Mouse (Mus musculus): ENCODE data around the gene Cabp2. TPM values are rescaled to one million over a fixed set of nuclear protein-coding genes. Genes with fewer than 3 reads are reported as not detected.

Cabp2 gene
- polyA plus RNA-seq, 1 experiment from 2014 or later, result 0.43 TPM

DNA sequence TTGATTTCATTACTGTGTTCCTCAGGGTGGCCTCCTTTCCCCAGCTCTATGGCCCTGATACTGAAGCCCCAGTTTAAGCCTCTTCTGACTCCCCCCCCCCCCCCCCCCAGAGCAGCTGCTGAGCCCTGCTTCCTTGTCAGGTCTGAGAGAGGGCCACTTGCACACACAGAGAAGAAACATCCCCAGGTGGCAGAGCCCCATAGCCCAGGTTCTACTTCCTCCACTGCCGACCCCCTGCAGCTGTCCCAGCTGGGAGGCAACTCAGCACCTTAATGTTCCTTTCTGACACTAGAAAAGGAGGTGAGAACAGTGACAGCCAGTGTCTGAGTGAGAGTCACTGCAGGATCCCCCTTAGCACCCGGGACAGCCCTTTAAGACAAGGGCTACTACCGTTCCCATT lies 22.4 kb downstream of the Cabp2 start:
- Histone ChIP-seq H3K27me3 (peaks cover 48% of the 10 kb centered on the region), H3K9me3 (replicated peaks) (no peaks in the 10 kb centered on the region), H3K27ac (no peak overlapping the region), H3K36me3 (no peaks in the 10 kb centered on the region), H3K4me3 (replicated peaks) (no peak overlapping the region), H3K4me1 (replicated peaks) (peaks cover 27% of the 10 kb centered on the region), H3K9ac (no peak overlapping the region), H3K4me2 (no peak overlapping the region)
- DNase-seq, result no peak
- WGBS (ENCODE audit: insufficient replicate concordance), result 50% methylated on average over 3 of the region's 3 CpGs
- ATAC-seq (ENCODE audit: low read depth), result no peak

- Histone ChIP-seq H3K4me1 (replicated peaks) (peaks cover 18% of the 10 kb centered on the region), H3K27me3 (peaks cover 48% of the 10 kb centered on the region), H3K9ac (no peak overlapping the region), H3K4me2 (no peak overlapping the region), H3K9me3 (replicated peaks) (no peaks in the 10 kb centered on the region), H3K4me3 (replicated peaks) (no peak overlapping the region), H3K36me3 (no peaks in the 10 kb centered on the region), H3K27ac (no peak overlapping the region)
- no peak for DNase-seq
- no peak for ATAC-seq (ENCODE audit: low read depth)
- 77% methylated on average over 16 of the region's 16 CpGs for WGBS (ENCODE audit: insufficient replicate concordance)
These were observed 23.4 kb downstream of the Cabp2 start for GRCm38 (mm10) chr19:4104675-4105194.

GRCm38 (mm10) chr19:4106654-4107053 lies 25.3 kb downstream of the Cabp2 start:
- DNase-seq (no peak), ATAC-seq (ENCODE audit: low read depth) (no peak)
- H3K4me1 ChIP-seq (replicated peaks), result no peaks in the 10 kb centered on the region
- 80% methylated on average over 14 of the region's 14 CpGs for WGBS (ENCODE audit: insufficient replicate concordance)
- H3K4me3 ChIP-seq (replicated peaks), result no peak overlapping the region
- H3K27me3 ChIP-seq, result peaks cover 29% of the 10 kb centered on the region
- no peak overlapping the region for H3K27ac ChIP-seq
- no peak overlapping the region for H3K4me2 ChIP-seq
- H3K9ac ChIP-seq, result no peak overlapping the region
- H3K9me3 ChIP-seq (replicated peaks), result no peaks in the 10 kb centered on the region
- 0 out of 2 replicates have a peak, but pooled peaks cover under 1% of the 10 kb centered on the region for H3K36me3 ChIP-seq

- Histone ChIP-seq H3K27ac (no peak overlapping the region), H3K27me3 (peaks cover 11% of the 10 kb centered on the region), H3K9me3 (replicated peaks) (no peaks in the 10 kb centered on the region), H3K9ac (no peak overlapping the region), H3K4me3 (replicated peaks) (no peak overlapping the region), H3K4me2 (no peak overlapping the region), H3K36me3 (0 out of 2 replicates have a peak, but pooled peaks cover 9% of the 10 kb centered on the region), H3K4me1 (replicated peaks) (peaks cover 17% of the 10 kb centered on the region)
- ATAC-seq (ENCODE audit: low read depth), result no peak
- 72% methylated on average over 9 of the region's 9 CpGs for WGBS (ENCODE audit: insufficient replicate concordance)
- no peak for DNase-seq
These were observed 27.2 kb downstream of the Cabp2 start for GRCm38 (mm10) chr19:4108535-4108934.

DNA sequence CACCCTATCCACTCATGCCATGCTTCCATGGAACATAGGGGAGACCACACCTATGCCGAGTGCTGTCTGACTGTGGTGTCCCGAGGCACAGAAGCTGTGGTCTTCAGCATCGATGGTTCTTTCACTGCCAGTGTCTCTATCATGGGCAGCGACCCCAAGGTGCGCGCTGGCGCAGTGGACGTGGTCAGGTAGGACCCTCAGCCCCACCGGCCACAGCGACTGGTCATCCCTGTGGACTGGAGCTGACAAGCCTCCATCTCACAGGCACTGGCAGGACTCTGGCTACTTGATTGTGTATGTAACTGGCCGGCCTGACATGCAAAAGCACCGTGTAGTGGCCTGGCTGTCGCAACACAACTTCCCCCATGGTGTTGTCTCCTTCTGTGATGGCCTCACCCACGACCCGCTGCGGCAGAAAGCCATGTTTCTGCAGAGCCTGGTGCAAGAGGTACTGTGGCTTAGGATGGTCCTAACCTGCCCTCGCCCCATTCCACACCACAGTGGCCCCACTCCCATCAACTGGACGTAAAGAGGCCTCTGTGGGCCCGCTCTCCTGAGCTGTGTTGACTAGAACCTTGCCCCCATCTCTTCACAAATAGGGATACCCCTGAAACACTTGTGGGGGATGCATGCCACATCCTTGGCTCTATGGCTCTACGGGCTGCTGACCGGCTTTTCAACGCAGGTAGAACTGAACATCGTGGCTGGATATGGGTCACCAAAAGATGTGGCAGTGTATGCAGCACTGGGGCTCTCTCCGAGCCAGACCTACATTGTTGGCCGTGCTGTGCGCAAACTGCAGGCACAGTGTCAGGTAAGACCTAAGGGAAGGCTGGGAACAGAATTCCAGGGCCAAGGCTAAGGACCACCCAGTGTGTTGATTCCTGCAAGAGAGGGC lies 30.9 kb downstream of the Cabp2 start:
- ATAC-seq (ENCODE audit: low read depth) (no peak), DNase-seq (no peak)
- Histone ChIP-seq H3K4me2 (0 out of 2 replicates have a peak overlapping the region, but pooled peaks have one; percentile 51), H3K4me3 (replicated peaks) (no peak overlapping the region), H3K4me1 (replicated peaks) (peaks cover 33% of the 10 kb centered on the region), H3K9me3 (replicated peaks) (no peaks in the 10 kb centered on the region), H3K36me3 (peaks cover 41% of the 10 kb centered on the region), H3K27ac (no peak overlapping the region), H3K9ac (no peak overlapping the region), H3K27me3 (no peaks in the 10 kb centered on the region)
- 84% methylated on average over 26 of the region's 26 CpGs for WGBS (ENCODE audit: insufficient replicate concordance)

- Histone ChIP-seq H3K4me2 (peak overlapping the region; percentile 51), H3K9me3 (replicated peaks) (no peaks in the 10 kb centered on the region), H3K4me3 (replicated peaks) (peak overlapping the region; percentile 22), H3K27me3 (no peaks in the 10 kb centered on the region), H3K27ac (peak overlapping the region; percentile 74), H3K36me3 (peaks cover 51% of the 10 kb centered on the region), H3K4me1 (replicated peaks) (peaks cover 33% of the 10 kb centered on the region), H3K9ac (peak overlapping the region; percentile 63)
- DNase-seq, result no peak
- ATAC-seq (ENCODE audit: low read depth), result peak; percentile 81
- 28% methylated on average over 13 of the region's 13 CpGs for WGBS (ENCODE audit: insufficient replicate concordance)
These were observed 31.9 kb downstream of the Cabp2 start for GRCm38 (mm10) chr19:4113186-4113805.

DNA sequence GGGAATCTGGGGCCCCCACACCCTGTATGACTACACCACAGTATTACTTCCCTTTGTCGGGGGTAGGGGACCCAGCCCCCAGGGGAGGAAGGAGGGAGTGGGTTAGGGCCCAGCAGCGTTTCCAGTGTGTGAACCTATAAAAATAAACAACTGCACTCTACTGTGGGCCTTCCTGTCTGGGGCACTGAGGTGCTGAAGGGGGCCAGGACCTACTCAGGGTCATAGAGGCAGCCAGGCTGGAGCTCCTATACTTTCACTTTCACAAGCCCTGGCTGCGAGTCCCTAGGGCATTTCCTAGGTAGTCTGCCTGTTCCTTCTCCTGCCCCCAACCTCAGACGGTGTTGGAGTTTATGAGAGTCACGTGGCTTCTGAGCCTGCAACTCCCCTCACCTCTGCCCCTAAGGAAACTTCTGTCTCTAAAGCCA lies 32.4 kb downstream of the Cabp2 start:
- H3K27ac ChIP-seq, result peak overlapping the region; percentile 74
- no peaks in the 10 kb centered on the region for H3K9me3 ChIP-seq (replicated peaks)
- peak overlapping the region; percentile 51 for H3K4me2 ChIP-seq
- ATAC-seq (ENCODE audit: low read depth) (peak; percentile 33), DNase-seq (no peak)
- peaks cover 33% of the 10 kb centered on the region for H3K4me1 ChIP-seq (replicated peaks)
- no peaks in the 10 kb centered on the region for H3K27me3 ChIP-seq
- 13% methylated on average over 5 of the region's 5 CpGs for WGBS (ENCODE audit: insufficient replicate concordance)
- peak overlapping the region; percentile 22 for H3K4me3 ChIP-seq (replicated peaks)
- H3K9ac ChIP-seq, result peak overlapping the region; percentile 63
- H3K36me3 ChIP-seq, result peaks cover 53% of the 10 kb centered on the region

- WGBS (ENCODE audit: insufficient replicate concordance), result 76% methylated on average over 10 of the region's 10 CpGs
- H3K9ac ChIP-seq, result peak overlapping the region; percentile 63; the same call in 1 of the 2 replicates
- H3K27ac ChIP-seq, result peak overlapping the region; percentile 74; the same call in 1 of the 2 replicates
- H3K4me1 ChIP-seq (replicated peaks), result peaks cover 36% of the 10 kb centered on the region
- no peak overlapping the region for H3K4me3 ChIP-seq (replicated peaks)
- DNase-seq, result no peak
- no peaks in the 10 kb centered on the region for H3K9me3 ChIP-seq (replicated peaks)
- H3K27me3 ChIP-seq, result no peaks in the 10 kb centered on the region
- peak overlapping the region; percentile 51 for H3K4me2 ChIP-seq
- no peak for ATAC-seq (ENCODE audit: low read depth)
- peaks cover 55% of the 10 kb centered on the region for H3K36me3 ChIP-seq
These were observed 33.2 kb downstream of the Cabp2 start for GRCm38 (mm10) chr19:4114551-4114950.

GRCm38 (mm10) chr19:4115144-4115543 lies 33.8 kb downstream of the Cabp2 start:
- Histone ChIP-seq H3K4me3 (replicated peaks) (no peak overlapping the region), H3K27ac (0 out of 2 replicates have a peak overlapping the region, but pooled peaks have one; percentile 4), H3K27me3 (no peaks in the 10 kb centered on the region), H3K36me3 (peaks cover 55% of the 10 kb centered on the region), H3K4me2 (no peak overlapping the region), H3K4me1 (replicated peaks) (peaks cover 41% of the 10 kb centered on the region), H3K9me3 (replicated peaks) (no peaks in the 10 kb centered on the region), H3K9ac (no peak overlapping the region)
- ATAC-seq (ENCODE audit: low read depth) (no peak), DNase-seq (no peak)
- WGBS (ENCODE audit: insufficient replicate concordance), result 89% methylated on average over 10 of the region's 10 CpGs

DNA sequence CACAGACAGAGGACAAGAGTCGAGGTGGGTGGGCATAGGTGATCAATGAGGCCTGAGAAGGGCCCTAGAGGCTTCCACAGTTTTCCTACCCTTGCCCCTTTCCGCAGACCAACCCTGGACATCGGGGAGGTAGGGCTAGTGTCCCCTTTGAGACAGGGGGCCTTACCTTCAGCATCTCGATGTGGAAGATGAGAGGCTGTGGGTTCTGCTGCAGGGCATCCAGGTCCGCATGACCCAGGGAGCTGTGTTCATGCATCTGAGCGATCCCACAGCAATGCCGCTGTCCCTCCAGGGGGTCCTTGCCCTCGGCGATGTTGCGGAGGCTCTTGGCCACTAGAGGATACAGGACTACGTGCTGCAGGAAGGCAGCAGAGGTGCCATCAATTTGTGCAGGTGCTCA lies 34.4 kb downstream of the Cabp2 start:
- Histone ChIP-seq H3K4me1 (replicated peaks) (peaks cover 47% of the 10 kb centered on the region), H3K36me3 (peaks cover 55% of the 10 kb centered on the region), H3K9ac (no peak overlapping the region), H3K4me3 (replicated peaks) (no peak overlapping the region), H3K27me3 (no peaks in the 10 kb centered on the region), H3K9me3 (replicated peaks) (no peaks in the 10 kb centered on the region), H3K27ac (no peak overlapping the region), H3K4me2 (no peak overlapping the region)
- ATAC-seq (ENCODE audit: low read depth) (no peak), DNase-seq (no peak)
- WGBS (ENCODE audit: insufficient replicate concordance), result 75% methylated on average over 11 of the region's 11 CpGs

DNA sequence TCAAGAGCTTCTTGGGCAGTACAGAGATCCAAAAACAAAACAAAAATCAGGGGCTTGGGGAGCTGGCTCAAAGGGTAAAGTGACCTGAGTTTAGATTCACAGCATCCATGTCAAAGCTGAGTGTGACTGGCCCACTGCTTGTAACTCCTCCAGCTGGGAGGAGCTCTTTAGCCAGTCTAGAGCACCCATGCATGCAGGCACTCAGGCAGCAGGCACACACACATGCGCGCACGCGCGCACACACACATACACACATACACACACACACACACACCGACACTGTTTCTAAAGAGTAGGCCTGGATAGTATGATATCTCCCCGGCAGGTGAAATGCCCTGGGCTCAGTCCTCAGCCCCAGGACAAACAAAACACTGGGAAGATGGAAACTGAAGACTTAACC lies 35.6 kb downstream of the Cabp2 start:
- no peak overlapping the region for H3K9ac ChIP-seq
- peaks cover 51% of the 10 kb centered on the region for H3K36me3 ChIP-seq
- no peak overlapping the region for H3K4me2 ChIP-seq
- H3K9me3 ChIP-seq (replicated peaks), result no peaks in the 10 kb centered on the region
- DNase-seq (no peak), ATAC-seq (ENCODE audit: low read depth) (no peak)
- H3K4me3 ChIP-seq (replicated peaks), result no peak overlapping the region
- H3K27me3 ChIP-seq, result no peaks in the 10 kb centered on the region
- no peak overlapping the region for H3K27ac ChIP-seq
- peaks cover 56% of the 10 kb centered on the region for H3K4me1 ChIP-seq (replicated peaks)
- 92% methylated on average over 7 of the region's 7 CpGs for WGBS (ENCODE audit: insufficient replicate concordance)
